Mouse (Mus musculus) hindbrain, embryonic 11.5 days (tissue): ENCODE results near the gene Rps12. TPM values are rescaled to one million over a fixed set of nuclear protein-coding genes. Genes with fewer than 3 reads are reported as not detected.

ENCODE experiments used
- ATAC-seq: fragments of 200-750 bp; cut with Nextera tagmentation; 2 replicates; pipeline ENCODE4 v1.8.0; 2017; ENCODE audit warnings: mild to moderate bottlenecking, moderate TSS enrichment, moderate library complexity; ENCODE audit not compliant: low FRiP score
- DNase-seq: peaks from one replicate; pipeline ENCODE4 v3.0.0-alpha.2; 2015; ENCODE audit warnings: low spot score
- H3K27ac ChIP-seq: fragments of 300-500 bp; sonication (generic); 2 replicates; pipeline ENCODE4 v1.5.1; 2014; ENCODE audit warnings: mild to moderate bottlenecking, low read depth, low read length
- H3K27me3 ChIP-seq: fragments of 300-500 bp; sonication (generic); 2 replicates; pipeline ENCODE4 v1.6.1; 2014; ENCODE audit warnings: mild to moderate bottlenecking, low read length, moderate library complexity, mixed read lengths; ENCODE audit not compliant: control insufficient read depth, insufficient read depth
- H3K36me3 ChIP-seq: fragments of 300-500 bp; sonication (generic); 2 replicates; pipeline ENCODE4 v1.6.1; 2014; ENCODE audit warnings: mild to moderate bottlenecking, low read length, moderate library complexity, mixed read lengths; ENCODE audit not compliant: control insufficient read depth, insufficient read depth
- H3K4me1 ChIP-seq: fragments of 300-500 bp; sonication (generic); replicated peaks from 2 replicates; pipeline ENCODE4 v1.6.1; 2014; ENCODE audit warnings: low read length, mixed read lengths; ENCODE audit not compliant: control insufficient read depth, insufficient read depth
- H3K4me2 ChIP-seq: fragments of 300-500 bp; sonication (generic); replicated peaks from 2 replicates; pipeline ENCODE4 v1.6.1; 2014; ENCODE audit warnings: mild to moderate bottlenecking, low read depth, low read length
- H3K4me3 ChIP-seq: fragments of 300-500 bp; sonication (generic); 2 replicates; pipeline ENCODE4 v1.5.1; 2014; ENCODE audit warnings: low read depth, low read length
- H3K9ac ChIP-seq: fragments of 300-500 bp; sonication (generic); 2 replicates; pipeline ENCODE4 v1.6.1; 2014; ENCODE audit warnings: low read depth, low read length
- H3K9me3 ChIP-seq: fragments of 300-500 bp; sonication (generic); 2 replicates; pipeline ENCODE4 v1.6.1; 2016; ENCODE audit warnings: low read length; ENCODE audit not compliant: control insufficient read depth
- WGBS: fragments of 180-500 bp; shearing (Covaris S2); extraction: QIAGEN DNeasy Blood & Tissue Kit; methylation state at CpG from one replicate; pipeline ENCODE4 v1.1.7; 2014; 5-methylcytosine and 5-hydroxymethylcytosine counted together
- polyA plus RNA-seq: library from polyadenylated mRNA; unstranded; fragments of >200 nt; fragmentation: Nextera tagmentation; extraction: Ambion mirVana; gene quantifications from 2 replicates; pipeline ENCODE4 v1.2.1, GENCODE M21; 2014

Rps12 gene
- polyA plus RNA-seq, 1 experiment from 2014 or later, result 126 TPM

- H3K36me3 ChIP-seq, result no peaks in the 10 kb centered on the region
- no peaks in the 10 kb centered on the region for H3K27me3 ChIP-seq
- H3K27ac ChIP-seq, result no peak overlapping the region
- no peak overlapping the region for H3K4me3 ChIP-seq
- 81% methylated on average over 8 of the region's 12 CpGs for WGBS
- H3K4me1 ChIP-seq, result no peaks in the 10 kb centered on the region
- DNase-seq (peak; percentile 80), ATAC-seq (peak; percentile 29; the same call in 1 of the 2 replicates)
- H3K4me2 ChIP-seq, result no peak overlapping the region
- no peaks in the 10 kb centered on the region for H3K9me3 ChIP-seq
- H3K9ac ChIP-seq, result no peak overlapping the region
These were observed 24.8 kb upstream of the Rps12 start for GRCm38 (mm10) chr10:23811635-23812437.

- WGBS, result 26% methylated on average over 4 of the region's 4 CpGs
- no peak for ATAC-seq
- no peaks in the 10 kb centered on the region for H3K36me3 ChIP-seq
These were observed 19.1 kb upstream of the Rps12 start for GRCm38 (mm10) chr10:23806201-23806600.

GRCm38 (mm10) chr10:23804665-23805064 lies 17.6 kb upstream of the Rps12 start:
- WGBS, result 58% methylated on average over 3 of the region's 3 CpGs
- no peak overlapping the region for H3K27ac ChIP-seq
- no peaks in the 10 kb centered on the region for H3K4me1 ChIP-seq
- H3K27me3 ChIP-seq, result no peaks in the 10 kb centered on the region
- H3K4me2 ChIP-seq, result no peak overlapping the region
- ATAC-seq, result no peak
- no peaks in the 10 kb centered on the region; the same call in 1 of the 2 replicates for H3K36me3 ChIP-seq
- H3K9me3 ChIP-seq, result no peaks in the 10 kb centered on the region
- H3K9ac ChIP-seq, result no peak overlapping the region
- no peak for DNase-seq
- H3K4me3 ChIP-seq, result no peak overlapping the region

More at GRCm38 (mm10) chr10:23806201-23806600, 19.1 kb upstream of the Rps12 start:
- no peaks in the 10 kb centered on the region for H3K27me3 ChIP-seq
- no peaks in the 10 kb centered on the region for H3K9me3 ChIP-seq
- H3K4me1 ChIP-seq, result no peaks in the 10 kb centered on the region
- H3K27ac ChIP-seq, result no peak overlapping the region
- no peak overlapping the region for H3K9ac ChIP-seq
- H3K4me2 ChIP-seq, result no peak overlapping the region
- H3K4me3 ChIP-seq, result no peak overlapping the region
- no peak for DNase-seq

GRCm38 (mm10) chr10:23802911-23803310 lies 15.8 kb upstream of the Rps12 start:
- no peaks in the 10 kb centered on the region for H3K4me1 ChIP-seq
- WGBS, result 68% methylated on average over 3 of the region's 3 CpGs
- H3K4me2 ChIP-seq, result no peak overlapping the region
- ATAC-seq (no peak), DNase-seq (no peak)
- H3K9me3 ChIP-seq, result no peaks in the 10 kb centered on the region
- H3K27ac ChIP-seq, result no peak overlapping the region
- no peaks in the 10 kb centered on the region; the same call in 1 of the 2 replicates for H3K36me3 ChIP-seq
- H3K9ac ChIP-seq, result no peak overlapping the region
- no peaks in the 10 kb centered on the region for H3K27me3 ChIP-seq
- no peak overlapping the region for H3K4me3 ChIP-seq

GRCm38 (mm10) chr10:23799933-23800332 lies 12.9 kb upstream of the Rps12 start:
- H3K27me3 ChIP-seq, result no peaks in the 10 kb centered on the region
- H3K9ac ChIP-seq, result no peak overlapping the region
- no peak overlapping the region for H3K4me2 ChIP-seq
- DNase-seq (no peak), ATAC-seq (no peak)
- no peaks in the 10 kb centered on the region; the same call in 1 of the 2 replicates for H3K36me3 ChIP-seq
- no peak overlapping the region for H3K4me3 ChIP-seq
- H3K4me1 ChIP-seq, result no peaks in the 10 kb centered on the region
- H3K9me3 ChIP-seq, result no peaks in the 10 kb centered on the region
- H3K27ac ChIP-seq, result no peak overlapping the region
- WGBS, result 22% methylated on average over 3 of the region's 3 CpGs

GRCm38 (mm10) chr10:23798142-23798541 lies 11.1 kb upstream of the Rps12 start:
- ATAC-seq (no peak), DNase-seq (no peak)
- H3K9me3 ChIP-seq, result no peaks in the 10 kb centered on the region
- no peaks in the 10 kb centered on the region for H3K27me3 ChIP-seq
- H3K9ac ChIP-seq, result no peak overlapping the region
- 89% methylated on average over 1 of the region's 1 CpGs for WGBS
- 0 out of 2 replicates have a peak overlapping the region, but pooled peaks have one; percentile 64 for H3K4me3 ChIP-seq
- H3K27ac ChIP-seq, result no peak overlapping the region
- H3K4me1 ChIP-seq, result no peaks in the 10 kb centered on the region
- no peak overlapping the region for H3K4me2 ChIP-seq
- H3K36me3 ChIP-seq, result no peaks in the 10 kb centered on the region; the same call in 1 of the 2 replicates

GRCm38 (mm10) chr10:23797606-23798005 lies 10.5 kb upstream of the Rps12 start:
- no peaks in the 10 kb centered on the region for H3K9me3 ChIP-seq
- DNase-seq (no peak), ATAC-seq (0 out of 2 replicates have a peak, but pooled peaks have one; percentile 13)
- no peak overlapping the region for H3K27ac ChIP-seq
- no peaks in the 10 kb centered on the region for H3K4me1 ChIP-seq
- no peaks in the 10 kb centered on the region for H3K27me3 ChIP-seq
- peak overlapping the region; percentile 83; the same call in 1 of the 2 replicates for H3K9ac ChIP-seq
- peak overlapping the region; percentile 64 for H3K4me3 ChIP-seq
- H3K4me2 ChIP-seq, result peak overlapping the region; percentile 56
- no peaks in the 10 kb centered on the region; the same call in 1 of the 2 replicates for H3K36me3 ChIP-seq
- 27% methylated on average over 3 of the region's 3 CpGs for WGBS

- peak; percentile 79 for ATAC-seq
- Histone ChIP-seq H3K4me2 (peak within 1 kb of the TSS; percentile 56), H3K9me3 (no peaks in the 10 kb centered on the region), H3K27me3 (no peaks in the 10 kb centered on the region), H3K27ac (no peak within 1 kb of the TSS), H3K9ac (peak within 1 kb of the TSS; percentile 83), H3K4me3 (peak within 1 kb of the TSS; percentile 64), H3K36me3 (no peaks in the 10 kb centered on the region; the same call in 1 of the 2 replicates), H3K4me1 (no peaks in the 10 kb centered on the region)
- WGBS, result 4% methylated on average over 43 of the region's 43 CpGs
- DNase-seq, result peak; percentile 64
These were observed 9.8 kb upstream of the Rps12 start, which contains the start of gene Slc18b1 for GRCm38 (mm10) chr10:23796551-23797503. Gene Slc18b1, plus strand, starts transcription at chr10:23796986.
